Mouse (Mus musculus) CH12.LX (cell line): Measurements from ENCODE around the gene 4930404N11Rik. TPM values are rescaled to one million over a fixed set of nuclear protein-coding genes. Genes with fewer than 3 reads are reported as not detected.

Experiments used
- DNase-seq: peaks from one replicate; pipeline ENCODE4 v3.0.0-alpha.2; 2013; ENCODE audit errors: extremely low read depth
- H3K27ac ChIP-seq: 2 replicates; pipeline ENCODE4 v1.5.1; 2012; ENCODE audit warnings: low read depth, mild to moderate bottlenecking, control low read depth, moderate library complexity; ENCODE audit not compliant: insufficient read depth
- H3K27me3 ChIP-seq: replicated peaks from 2 replicates; pipeline ENCODE3; 2012; ENCODE audit warnings: inconsistent platforms
- H3K36me3 ChIP-seq, 2 experiments: replicated peaks in 1 of 2; 2 replicates each; pipeline versions ENCODE3 to v1.6.1; 2012; ENCODE audit warnings: inconsistent platforms in 1 of 2, low read length in 1 of 2, mild to moderate bottlenecking in 1 of 2, mixed read lengths in 1 of 2, moderate library complexity in 1 of 2; ENCODE audit not compliant: control insufficient read depth in 1 of 2, insufficient read depth in 1 of 2
- H3K4me1 ChIP-seq, 2 experiments: 2 replicates each; pipeline ENCODE4 v1.6.1; 2012; ENCODE audit warnings: inconsistent platforms in 1 of 2, moderate library complexity in 1 of 2; ENCODE audit not compliant: insufficient read depth in 2 of 2, control insufficient read depth in 1 of 2
- H3K4me2 ChIP-seq: 2 replicates; pipeline ENCODE4 v1.6.1; 2012; ENCODE audit warnings: low read depth, mild to moderate bottlenecking, control low read depth; ENCODE audit not compliant: poor library complexity, insufficient read depth, severe bottlenecking
- H3K4me3 ChIP-seq, 3 experiments: fragments of 150-350 bp in 1 of 3; sonication (generic) in 1 of 3; replicated peaks in 1 of 3; 2 replicates each; pipeline versions ENCODE3 to v1.5.1; 2011 to 2012; ENCODE audit warnings: low read depth in 2 of 3, low read length in 2 of 3, mild to moderate bottlenecking in 2 of 3, moderate library complexity in 2 of 3, control low read depth in 1 of 3, improper control_type of control experiment in 1 of 3, inconsistent platforms in 1 of 3, mixed read lengths in 1 of 3; ENCODE audit not compliant: poor library complexity in 1 of 3
- H3K79me2 ChIP-seq: replicated peaks from 2 replicates; pipeline ENCODE4 v1.6.1; 2012; ENCODE audit warnings: mild to moderate bottlenecking, moderate library complexity; ENCODE audit not compliant: control insufficient read depth, poor library complexity, insufficient read depth, severe bottlenecking; ENCODE audit errors: extremely low read depth
- H3K9ac ChIP-seq: 2 replicates; pipeline ENCODE4 v1.6.1; 2012; ENCODE audit warnings: low read depth, mild to moderate bottlenecking, control low read depth, moderate library complexity; ENCODE audit not compliant: insufficient read depth
- H3K9me3 ChIP-seq: replicated peaks from 2 replicates; pipeline ENCODE3; 2012; ENCODE audit warnings: low read length, inconsistent platforms, mixed read lengths
- CHD1 ChIP-seq: IDR thresholded peaks from 2 replicates; pipeline ENCODE4 v1.6.1; 2012; ENCODE audit warnings: low read depth, low read length, improper control_type of control experiment, inconsistent platforms
- CTCF ChIP-seq, 2 experiments: IDR thresholded peaks in 1 of 2; conservative IDR thresholded peaks in 1 of 2; 2 replicates each; pipeline ENCODE4 v1.5.1; 2011 to 2012; ENCODE audit warnings: low read depth in 2 of 2, low read length in 2 of 2, improper control_type of control experiment in 1 of 2, inconsistent platforms in 1 of 2, mild to moderate bottlenecking in 1 of 2, moderate library complexity in 1 of 2
- E2F4 ChIP-seq: IDR thresholded peaks from 2 replicates; pipeline ENCODE4 v1.6.1; 2011; ENCODE audit warnings: low read depth, low read length, improper control_type of control experiment; ENCODE audit not compliant: insufficient replicate concordance
- ELF1 ChIP-seq: IDR thresholded peaks from 2 replicates; pipeline ENCODE4 v1.6.1; 2014; ENCODE audit warnings: low read depth, mild to moderate bottlenecking, inconsistent platforms, low read length, improper control_type of control experiment
- EP300 ChIP-seq: IDR thresholded peaks from 2 replicates; pipeline ENCODE4 v1.6.1; 2011; ENCODE audit warnings: low read length, improper control_type of control experiment
- ETS1 ChIP-seq: conservative IDR thresholded peaks from 2 replicates; pipeline ENCODE4 v1.6.1; 2012; ENCODE audit warnings: low read depth, mild to moderate bottlenecking, inconsistent platforms, low read length, improper control_type of control experiment, moderate library complexity
- GABPA ChIP-seq: IDR thresholded peaks from 2 replicates; pipeline ENCODE4 v1.6.1; 2012; ENCODE audit warnings: low read depth, low read length, improper control_type of control experiment, inconsistent platforms; ENCODE audit not compliant: insufficient replicate concordance
- HCFC1 ChIP-seq: IDR thresholded peaks from 2 replicates; pipeline ENCODE4 v1.6.1; 2012; ENCODE audit warnings: low read depth, mild to moderate bottlenecking, inconsistent platforms, low read length, improper control_type of control experiment
- IRF4 ChIP-seq: IDR thresholded peaks from 2 replicates; pipeline ENCODE4 v1.6.1; 2014; ENCODE audit warnings: low read depth, mild to moderate bottlenecking, inconsistent platforms, low read length, improper control_type of control experiment
- JUN ChIP-seq: IDR thresholded peaks from 2 replicates; pipeline ENCODE4 v1.6.1; 2011; ENCODE audit warnings: low read depth, mild to moderate bottlenecking, low read length, improper control_type of control experiment, moderate library complexity; ENCODE audit not compliant: insufficient read depth
- MAFK ChIP-seq: IDR thresholded peaks from 2 replicates; pipeline ENCODE4 v1.6.1; 2011; ENCODE audit warnings: low read length, improper control_type of control experiment; ENCODE audit not compliant: insufficient replicate concordance
- MAZ ChIP-seq: IDR thresholded peaks from 2 replicates; pipeline ENCODE4 v1.6.1; 2012; ENCODE audit warnings: low read depth, mild to moderate bottlenecking, inconsistent platforms, low read length, improper control_type of control experiment, moderate library complexity
- MEF2A ChIP-seq: IDR thresholded peaks from 2 replicates; pipeline ENCODE4 v1.6.1; 2014; ENCODE audit warnings: low read depth, mild to moderate bottlenecking, inconsistent platforms, low read length, improper control_type of control experiment, borderline replicate concordance
- MXI1 ChIP-seq: IDR thresholded peaks from 2 replicates; pipeline ENCODE4 v1.6.1; 2011; ENCODE audit warnings: mild to moderate bottlenecking, low read depth, low read length, improper control_type of control experiment
- MYC ChIP-seq: IDR thresholded peaks from 2 replicates; pipeline ENCODE4 v1.6.1; 2011; ENCODE audit warnings: low read depth, mild to moderate bottlenecking, improper control_type of control experiment, low read length
- NRF1 ChIP-seq: IDR thresholded peaks from 2 replicates; pipeline ENCODE4 v1.6.1; 2014; ENCODE audit warnings: low read depth, mild to moderate bottlenecking, inconsistent platforms, low read length, improper control_type of control experiment, moderate library complexity
- PAX5 ChIP-seq: IDR thresholded peaks from 2 replicates; pipeline ENCODE4 v1.6.1; 2012; ENCODE audit warnings: low read length, inconsistent platforms, mixed read lengths
- POLR2AphosphoS2 ChIP-seq: IDR thresholded peaks from 2 replicates; pipeline ENCODE4 v1.6.1; 2011; ENCODE audit warnings: low read depth, low read length, improper control_type of control experiment
- RAD21 ChIP-seq: IDR thresholded peaks from 2 replicates; pipeline ENCODE4 v1.6.1; 2011; ENCODE audit warnings: low read depth, mild to moderate bottlenecking, low read length, improper control_type of control experiment, moderate library complexity
- SMC3 ChIP-seq: IDR thresholded peaks from 2 replicates; pipeline ENCODE4 v1.6.1; 2011; ENCODE audit warnings: low read depth, low read length, improper control_type of control experiment
- ZKSCAN1 ChIP-seq: IDR thresholded peaks from 2 replicates; pipeline ENCODE4 v1.6.1; 2012; ENCODE audit warnings: low read depth, inconsistent platforms, low read length, improper control_type of control experiment, borderline replicate concordance
- ZMIZ1 ChIP-seq: IDR thresholded peaks from 2 replicates; pipeline ENCODE4 v1.6.1; 2012; ENCODE audit warnings: low read depth, mild to moderate bottlenecking, inconsistent platforms, low read length, improper control_type of control experiment
- ZNF384 ChIP-seq: IDR thresholded peaks from 2 replicates; pipeline ENCODE4 v1.6.1; 2012; ENCODE audit warnings: low read depth, low read length, improper control_type of control experiment, inconsistent platforms
- dilution Hi-C: fragments of 300-500 bp; cut with MboI; formaldehyde crosslinking; loops from 2 replicates; pipeline ENCODE4 v1.14.3; 2020; ENCODE audit warnings: low sequenced_read_pairs; ENCODE audit not compliant: extremely low pct_unique_long_range_greater_than_20kb, extremely low pct_ligation_motif_present
- in situ Hi-C: fragments of 300-500 bp; cut with MboI; formaldehyde crosslinking; loops from 3 replicates; pipeline ENCODE4 v1.14.3; 2019; ENCODE audit warnings: low sequenced_read_pairs, low pct_ligation_motif_present, low pct_unique_long_range_greater_than_20kb, mixed read lengths
- polyA plus RNA-seq: library from polyadenylated mRNA; unstranded; fragments of >175 nt; gene quantifications from 2 replicates; pipeline ENCODE4 v1.2.1, GENCODE M21; 2012; ENCODE audit warnings: low read depth; ENCODE audit not compliant: insufficient read length
- total RNA-seq, 2 experiments: library from RNA; depleted of rRNA; stranded (reverse); fragments of 300-350 nt in 1 of 2; fragments of >200 nt in 1 of 2; gene quantifications; 2 replicates each; pipeline ENCODE4 v1.2.3; 2012 to 2014

Gene 4930404N11Rik
- total and polyA plus RNA-seq, 3 experiments, result 0.23 to 5.2 (median 2.7) TPM

DNA sequence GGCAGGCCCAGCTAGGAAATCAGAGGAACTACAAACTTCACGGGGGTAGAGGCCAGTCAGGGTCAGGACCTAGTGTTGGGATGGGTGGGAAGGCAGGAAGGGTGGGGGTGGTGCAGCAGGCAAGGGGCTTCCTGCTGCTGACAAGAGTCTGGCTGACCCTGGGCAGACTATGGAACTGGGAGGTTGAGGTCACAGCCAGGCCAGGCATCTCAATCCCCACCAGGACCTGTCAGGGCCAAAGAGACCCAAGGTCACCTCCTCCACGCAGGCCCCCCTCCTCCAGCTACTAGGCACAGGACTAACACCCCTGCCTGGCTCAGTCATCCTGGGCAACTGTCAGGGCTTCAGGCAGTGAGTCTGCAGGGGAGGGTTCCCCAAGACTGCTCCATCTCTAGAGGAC is 37.7 kb downstream of the 4930404N11Rik start:
- H3K9me3 ChIP-seq, result no peaks in the 10 kb centered on the region
- in situ Hi-C loops (no loop called here), dilution Hi-C loops (no loop called here)
- no peaks in the 10 kb centered on the region for H3K27me3 ChIP-seq
- peaks cover 5 to 25% of the 10 kb centered on the region in 2 experiments for H3K4me1 ChIP-seq
- H3K36me3 ChIP-seq, result peaks cover 44 to 75% of the 10 kb centered on the region in 2 experiments
- H3K4me3 ChIP-seq, result no peak overlapping the region
- no peak overlapping the region for H3K9ac ChIP-seq
- H3K79me2 ChIP-seq, result no peaks in the 10 kb centered on the region
- DNase-seq, result no peak
- H3K27ac ChIP-seq, result no peak overlapping the region
- no peak overlapping the region for H3K4me2 ChIP-seq
- TF ChIP-seq MAZ (no peak), MYC (no peak), SMC3 (no peak), HCFC1 (no peak), GABPA (no peak), CTCF (conservative IDR thresholded peaks at IDR 0.05 in 1 of 2, IDR thresholded peaks at IDR 0.05 in 1 of 2; ENCODE audit: low read depth in 2 of 2, low read length in 2 of 2) (no peak), PAX5 (no peak)

- peaks cover 4 to 36% of the 10 kb centered on the region in 2 experiments; a peak in 3 of 4 replicates for H3K4me1 ChIP-seq
- dilution Hi-C loops, result no loop called here
Measured at GRCm38 (mm10) chr10:81326858-81327257, 38.8 kb downstream of the 4930404N11Rik start.

DNA sequence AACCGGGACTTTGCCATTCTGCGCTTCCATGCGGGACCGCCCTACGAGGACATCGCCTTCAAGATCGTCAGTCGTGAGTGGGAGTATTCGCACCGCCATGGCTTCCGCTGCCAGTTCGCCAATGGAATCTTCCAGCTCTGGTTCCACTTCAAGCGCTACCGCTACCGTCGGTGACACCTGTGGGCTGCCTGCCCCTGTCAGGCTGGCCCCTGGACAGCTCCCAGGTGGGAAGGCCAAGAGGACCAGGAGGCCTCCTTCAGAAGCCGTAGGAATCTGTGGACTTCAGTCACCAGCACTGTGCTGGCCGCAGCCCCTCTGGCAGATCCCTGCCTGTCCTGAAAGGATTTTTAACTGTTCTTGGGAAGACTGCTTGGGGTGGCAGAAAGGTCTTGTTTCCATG is 39.8 kb downstream of the 4930404N11Rik start:
- Histone ChIP-seq H3K27me3 (no peaks in the 10 kb centered on the region), H3K79me2 (peaks cover 15% of the 10 kb centered on the region), H3K27ac (no peak overlapping the region), H3K36me3 (peaks cover 52 to 77% of the 10 kb centered on the region in 2 experiments), H3K9ac (no peak overlapping the region), H3K4me2 (no peak overlapping the region), H3K9me3 (no peaks in the 10 kb centered on the region), H3K4me3 (no peak overlapping the region), H3K4me1 (peaks cover 4 to 38% of the 10 kb centered on the region in 2 experiments; a peak in 3 of 4 replicates)
- no peak for TF ChIP-seq CHD1
- TF ChIP-seq NRF1, result no peak
- no peak for TF ChIP-seq EP300
- no peak for TF ChIP-seq MAFK
- no peak for TF ChIP-seq ETS1
- TF ChIP-seq ZKSCAN1, result no peak
- no peak for TF ChIP-seq RAD21
- TF ChIP-seq SMC3, result no peak
- no peak for TF ChIP-seq ELF1
- TF ChIP-seq MXI1, result no peak
- TF ChIP-seq POLR2AphosphoS2, result no peak
- TF ChIP-seq ZMIZ1, result no peak
- TF ChIP-seq MYC, result no peak
- TF ChIP-seq ZNF384, result no peak
- TF ChIP-seq PAX5, result no peak
- no peak for TF ChIP-seq MEF2A
- TF ChIP-seq IRF4, result no peak
- in situ Hi-C loops, result no loop called here
- dilution Hi-C loops, result no loop called here
- DNase-seq, result no peak

More at GRCm38 (mm10) chr10:81326858-81327257, 38.8 kb downstream of the 4930404N11Rik start:
- Histone ChIP-seq H3K4me3 (no peak overlapping the region), H3K36me3 (peaks cover 52 to 77% of the 10 kb centered on the region in 2 experiments), H3K4me2 (no peak overlapping the region), H3K9ac (no peak overlapping the region), H3K27ac (no peak overlapping the region), H3K79me2 (peaks cover 8% of the 10 kb centered on the region), H3K9me3 (no peaks in the 10 kb centered on the region)
- in situ Hi-C loops, result no loop called here
- no peak for DNase-seq
- TF ChIP-seq JUN (no peak), E2F4 (no peak), MAFK (no peak)
- TF ChIP-seq, all 38 proteins: peak for 0
- no peaks in the 10 kb centered on the region for H3K27me3 ChIP-seq
